Mouse (Mus musculus) adrenal gland, postnatal 25 days (tissue): ENCODE measurements around the gene Drp2. TPM values are rescaled to one million over a fixed set of nuclear protein-coding genes. Genes with fewer than 3 reads are reported as not detected.

Experiments
- total RNA-seq: library from RNA; stranded (reverse); gene quantifications from 2 replicates; pipeline ENCODE4 v1.2.3, GENCODE M21; 2021

Gene Drp2
- total RNA-seq, 1 experiment from 2014 or later: 0.49 TPM

Other genes with a start within 250 kb of the Drp2 start
- 1.7 and 2.1 TPM in 2 replicates for gene Xkrx, start 242.5 kb upstream of the Drp2 start, total RNA-seq
- gene Arl13a, start 217.1 kb upstream of the Drp2 start, total RNA-seq: not detected in 2 replicates
- gene Nox1, start 182.6 kb upstream of the Drp2 start, total RNA-seq: 0.79 TPM in 1 of 2 replicates, not detected in the other
- 32.6 and 39.3 TPM in 2 replicates for gene Trmt2b, start 127.6 kb upstream of the Drp2 start, total RNA-seq
- gene Tmem35a, start 109.3 kb upstream of the Drp2 start, total RNA-seq: 216 and 250 TPM in 2 replicates
- 3.1 and 5.5 TPM in 2 replicates for gene Cenpi, start 96.5 kb upstream of the Drp2 start, total RNA-seq
- not detected in 2 replicates for gene Taf7l, start 71.9 kb downstream of the Drp2 start, total RNA-seq
- 30.7 and 34.1 TPM in 2 replicates for gene Timm8a1, start 137.3 kb downstream of the Drp2 start, total RNA-seq
- gene Btk, start 179.0 kb downstream of the Drp2 start, total RNA-seq: 0.67 and 0.82 TPM in 2 replicates
- gene Rpl36a, start 181.1 kb downstream of the Drp2 start, total RNA-seq: 276 and 305 TPM in 2 replicates
- 8.4 and 9.0 TPM in 2 replicates for gene Gla, start 196.6 kb downstream of the Drp2 start, total RNA-seq
- 90.6 and 98.0 TPM in 2 replicates for gene Hnrnph2, start 196.6 kb downstream of the Drp2 start, total RNA-seq